Mouse (Mus musculus) frontal cortex, adult (tissue): ENCODE results near the gene Arl14.

Experiments used
- ATAC-seq: cut with Nextera tagmentation; 2 replicates; pipeline ENCODE4 v1.9.2; 2017; ENCODE audit warnings: mild to moderate bottlenecking, moderate library complexity, mixed read lengths; ENCODE audit not compliant: low TSS enrichment

Gene Arl14

DNA sequence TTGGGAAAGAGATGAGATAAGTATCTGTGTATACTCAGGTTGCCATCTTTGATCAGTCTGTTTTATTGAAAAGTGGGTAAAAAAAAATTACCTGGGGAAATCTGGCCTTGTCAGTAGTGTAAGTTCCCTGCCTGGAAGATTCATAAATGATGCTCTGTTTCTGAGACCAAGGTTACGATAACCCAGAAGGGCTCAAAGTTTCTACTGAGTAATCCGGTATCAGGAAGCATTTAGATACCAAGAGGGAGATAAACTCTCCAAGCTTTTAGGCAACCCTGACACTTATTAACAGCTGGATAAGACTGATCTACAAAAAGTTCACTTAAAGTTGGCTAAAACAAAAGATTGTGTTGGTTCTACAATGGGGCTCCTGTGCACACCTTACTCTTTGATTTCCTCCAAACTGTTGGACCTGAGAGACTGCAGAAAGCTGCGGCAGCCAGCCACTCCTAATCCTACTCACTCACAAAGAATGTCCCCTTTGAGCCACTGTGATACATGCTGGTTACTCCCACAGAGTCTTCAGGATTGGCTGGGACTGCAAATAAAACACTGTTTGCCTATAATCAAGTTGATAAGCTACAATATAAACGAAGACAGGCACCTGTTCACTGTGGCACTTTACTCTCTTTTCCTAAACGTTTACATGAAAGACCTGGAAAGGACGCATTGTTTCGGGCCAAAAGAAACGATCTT lies at the start of gene Arl14:
TSS of gene Arl14 (plus strand) at position 614 of the 696 bp plus-strand sequence.
- ATAC-seq: no peak

DNA sequence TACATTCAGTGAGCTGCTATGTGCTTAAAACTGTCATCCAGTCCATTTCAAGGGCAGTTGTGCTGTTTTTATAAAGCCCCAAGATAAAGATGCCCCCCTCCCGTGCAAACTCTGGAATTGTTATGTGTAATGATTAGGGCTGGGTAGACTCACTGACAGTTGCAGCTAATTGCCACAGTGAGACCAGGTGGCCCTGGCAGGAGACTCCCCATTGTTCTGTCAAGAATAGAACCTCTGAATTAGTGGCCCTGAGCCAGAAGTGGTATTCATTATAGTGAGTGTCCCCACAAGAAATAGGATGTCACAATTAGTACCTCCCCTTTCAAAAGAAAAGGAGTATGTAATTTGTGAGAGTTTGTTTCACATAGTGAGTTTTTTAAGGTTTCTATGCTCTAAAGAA lies 47.0 kb upstream of the Arl14 start:
- no peak for ATAC-seq

- ATAC-seq: no peak
Observed at GRCm38 (mm10) chr3:69177168-69177797, 44.9 kb upstream of the Arl14 start.

DNA sequence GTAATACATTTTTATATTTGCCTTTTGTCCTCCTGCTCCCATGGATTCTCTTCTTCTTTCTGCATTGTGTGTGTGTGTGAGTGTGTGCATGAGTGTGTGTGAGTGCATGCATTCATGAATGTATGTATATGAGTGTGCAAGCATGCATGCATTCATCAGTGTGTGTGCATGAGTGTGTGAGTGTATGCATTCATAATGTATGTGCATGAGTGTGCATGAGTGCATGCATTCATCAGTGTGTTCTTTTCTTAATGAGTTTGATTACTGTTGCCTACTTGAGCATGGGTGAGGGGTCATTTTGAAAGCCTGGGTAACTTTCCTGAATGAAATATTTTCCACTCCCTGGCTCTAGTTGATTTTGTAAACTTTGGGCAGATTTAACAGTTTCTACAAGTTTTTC lies 44.3 kb upstream of the Arl14 start:
- ATAC-seq: no peak

GRCm38 (mm10) chr3:69178365-69179004 lies 43.7 kb upstream of the Arl14 start:
- ATAC-seq: no peak

DNA sequence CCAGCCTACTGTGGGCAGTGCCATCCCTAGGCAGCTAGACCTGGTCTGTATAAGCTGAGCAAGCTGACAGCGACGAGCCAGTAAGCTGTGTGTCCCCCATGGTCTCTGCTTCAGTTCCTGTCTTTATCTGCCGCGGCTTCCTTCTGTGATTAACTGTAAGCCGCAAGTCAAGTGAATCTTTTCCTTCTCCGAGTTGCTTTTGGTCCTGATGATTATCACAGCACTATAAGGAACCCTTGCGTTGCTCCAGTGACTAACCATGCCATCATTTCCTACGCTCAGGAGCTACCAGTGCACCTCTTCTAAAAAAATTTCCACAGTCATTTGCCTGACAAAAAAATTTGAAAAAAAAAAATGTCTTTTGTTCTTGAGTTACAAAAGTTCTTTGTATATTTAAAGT lies 40.7 kb upstream of the Arl14 start:
- ATAC-seq: no peak

GRCm38 (mm10) chr3:69182225-69182624 lies 40.0 kb upstream of the Arl14 start:
- no peak for ATAC-seq

GRCm38 (mm10) chr3:69185244-69185643 lies 37.0 kb upstream of the Arl14 start:
- no peak for ATAC-seq

- no peak for ATAC-seq
Observed at GRCm38 (mm10) chr3:69186031-69186430, 36.2 kb upstream of the Arl14 start.

DNA sequence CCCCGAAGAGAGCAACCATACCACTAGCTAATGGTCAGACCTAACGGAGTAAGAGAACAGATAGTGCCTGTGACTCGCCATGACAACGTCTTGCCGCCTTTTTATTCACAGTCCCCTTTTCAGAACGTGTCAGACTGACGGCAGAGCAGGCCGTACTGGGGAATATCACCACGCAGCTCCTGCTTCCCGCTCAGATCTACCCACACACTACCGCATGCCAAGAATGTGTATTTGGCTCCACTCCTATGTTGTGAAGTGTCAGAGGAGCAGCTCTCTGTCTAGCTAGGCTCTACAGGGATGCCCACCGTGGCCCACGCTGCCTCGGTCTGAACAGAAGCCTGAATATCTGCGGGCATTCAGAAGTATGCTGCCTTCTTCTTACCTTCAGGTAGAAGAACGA lies 35.6 kb upstream of the Arl14 start:
- ATAC-seq: peak; percentile 70

DNA sequence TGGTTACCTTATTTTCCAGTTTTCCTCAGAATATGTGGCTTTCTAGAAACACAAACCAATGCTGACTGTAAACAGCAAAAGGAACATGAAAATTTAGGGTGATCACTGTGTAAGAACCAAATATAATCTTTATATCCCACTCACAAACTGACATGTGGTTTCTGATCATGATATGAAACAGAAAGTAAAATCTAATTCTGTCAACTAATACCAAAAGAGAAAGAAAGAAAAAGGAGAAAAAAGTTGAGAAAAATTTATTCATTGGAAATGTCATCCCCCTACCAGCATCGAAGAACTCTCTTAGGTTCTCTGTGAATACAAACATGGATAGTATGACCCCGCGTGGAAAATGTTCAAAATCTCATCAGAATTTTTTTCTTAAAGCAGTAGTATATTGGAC lies 29.2 kb upstream of the Arl14 start:
- ATAC-seq: no peak

GRCm38 (mm10) chr3:69194496-69194895 lies 27.7 kb upstream of the Arl14 start:
- ATAC-seq: no peak

- no peak for ATAC-seq
Observed at GRCm38 (mm10) chr3:69195251-69195650, 27.0 kb upstream of the Arl14 start.

- 0 out of 2 replicates have a peak, but pooled peaks have one; percentile 50 for ATAC-seq
Observed at GRCm38 (mm10) chr3:69198098-69198497, 24.1 kb upstream of the Arl14 start.

DNA sequence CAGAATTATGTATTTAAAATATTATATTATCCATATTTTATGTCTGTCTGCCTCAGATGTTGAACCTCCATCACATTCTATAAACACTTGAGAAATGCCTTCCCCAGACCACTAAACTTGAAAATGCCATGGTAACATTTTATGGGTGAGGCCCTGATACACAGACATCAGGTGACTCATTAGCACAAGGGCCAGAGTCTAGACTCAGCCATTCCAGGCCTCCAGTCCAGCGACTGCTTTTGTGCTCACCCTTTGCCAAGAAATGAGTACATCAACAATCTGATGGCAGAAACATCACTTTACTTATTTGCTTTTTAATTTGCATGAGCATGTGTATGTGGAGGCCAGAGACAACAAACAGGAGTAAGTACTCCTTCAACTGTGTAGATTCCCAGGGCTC lies 22.0 kb upstream of the Arl14 start:
- no peak for ATAC-seq

DNA sequence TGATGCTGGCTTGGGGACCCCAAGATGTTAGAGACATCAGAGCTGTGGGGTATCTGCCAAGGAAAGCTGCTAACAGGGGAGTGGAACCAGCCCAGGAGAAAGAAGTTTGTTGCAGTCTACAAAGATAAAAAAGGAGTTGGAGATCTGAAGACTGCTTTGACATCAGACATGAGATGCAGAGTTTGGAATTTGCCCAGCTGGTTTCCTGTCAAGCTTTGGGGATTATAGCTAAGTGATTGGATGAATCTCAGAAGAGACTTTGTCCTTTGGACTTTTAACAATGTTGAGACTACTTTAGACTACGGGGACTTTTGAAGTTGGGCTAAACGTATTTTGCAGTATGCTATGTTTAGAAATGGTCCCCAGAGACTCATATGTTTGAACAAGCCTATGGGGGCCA lies 21.0 kb upstream of the Arl14 start:
- ATAC-seq: no peak

- ATAC-seq: no peak
Observed at GRCm38 (mm10) chr3:69202876-69203275, 19.3 kb upstream of the Arl14 start.

DNA sequence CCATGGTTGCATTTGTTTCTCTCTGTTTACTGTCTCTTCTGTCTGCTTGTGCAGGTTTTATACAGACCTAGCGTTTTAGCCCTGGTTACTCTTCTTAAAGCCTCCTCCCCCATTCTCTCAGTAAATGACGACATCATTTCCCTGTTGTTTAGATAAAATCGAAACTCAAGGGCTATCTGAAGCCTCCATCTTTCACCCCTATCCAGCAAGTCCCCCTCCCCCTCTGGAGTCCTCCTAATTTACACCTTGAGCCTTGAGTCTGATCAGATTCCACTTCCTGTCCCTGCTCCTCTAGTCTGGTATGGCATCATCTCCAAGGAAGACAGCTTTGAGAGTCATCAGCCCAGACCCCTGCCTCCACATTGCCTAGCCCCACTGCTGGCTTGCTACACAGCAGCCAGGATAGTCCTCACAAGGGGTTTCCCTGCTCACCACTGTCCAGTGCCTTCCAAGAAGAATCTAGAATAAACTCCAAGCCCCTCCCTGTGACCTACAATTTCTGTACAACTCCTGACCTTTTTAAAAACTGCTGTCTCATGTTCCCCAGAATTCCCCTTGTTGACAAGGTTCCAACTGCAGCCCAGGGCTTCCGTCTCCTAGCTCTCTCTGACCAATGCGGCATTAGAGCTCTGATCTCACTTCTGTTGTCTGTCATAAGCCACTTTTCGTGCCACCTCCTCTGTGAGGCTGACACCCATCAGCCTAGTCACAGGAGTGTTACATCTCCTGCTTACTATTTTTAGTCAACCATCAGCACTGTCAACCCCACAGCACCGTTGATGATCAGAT lies 16.8 kb upstream of the Arl14 start:
- ATAC-seq: no peak

DNA sequence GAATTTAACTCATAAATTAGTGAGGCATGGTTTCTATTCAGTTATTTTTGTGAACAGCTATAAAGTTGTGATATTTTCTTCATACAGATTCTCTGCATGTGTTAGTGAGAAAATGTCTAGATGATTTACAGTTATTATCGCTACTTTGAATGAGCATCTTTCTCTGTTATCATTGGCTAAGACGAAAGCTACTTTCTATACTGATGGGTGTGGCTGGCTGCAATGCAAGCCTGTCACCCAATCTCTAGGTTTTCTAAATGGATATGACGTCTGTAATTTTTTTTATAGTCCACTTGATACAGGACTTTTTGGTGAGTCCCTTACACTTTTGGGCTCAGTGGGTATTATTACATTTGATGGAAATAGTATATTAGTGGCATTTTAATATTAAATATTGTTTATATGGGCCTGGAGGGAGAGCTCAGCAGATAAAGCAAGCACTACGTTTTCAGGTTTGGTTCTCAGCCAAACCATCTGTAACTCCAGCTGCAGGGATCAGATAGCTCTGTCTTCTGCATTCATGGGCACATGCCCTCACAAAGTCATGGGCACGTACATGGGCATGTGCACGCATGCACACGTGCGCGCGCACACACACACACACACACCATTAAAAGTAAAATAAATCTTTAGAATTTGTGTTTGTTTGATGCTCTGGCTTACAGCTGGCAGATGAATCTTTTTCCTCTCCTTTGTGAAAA lies 15.9 kb upstream of the Arl14 start:
- ATAC-seq: no peak

- peak; percentile 85; the same call in 1 of the 2 replicates for ATAC-seq
Observed at GRCm38 (mm10) chr3:69208441-69209309, 13.5 kb upstream of the Arl14 start.

DNA sequence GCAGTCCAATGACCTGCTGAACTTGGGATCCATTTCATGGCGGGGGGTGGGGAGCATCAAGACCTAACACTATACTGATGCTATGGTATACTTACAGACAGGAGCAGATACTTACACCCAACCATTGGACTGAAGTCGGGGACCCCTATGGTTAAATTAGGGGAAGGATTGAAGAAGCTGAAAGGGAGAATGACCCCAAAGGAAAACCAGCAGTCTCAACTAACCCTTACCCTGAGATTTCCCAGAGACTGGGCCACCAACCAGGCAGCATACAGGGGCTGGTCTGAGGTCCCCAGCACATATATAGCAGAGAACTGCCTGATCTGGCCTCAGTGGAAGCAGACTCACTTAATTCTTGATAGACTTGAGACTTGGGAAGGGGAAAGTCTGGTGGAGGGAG lies 10.0 kb upstream of the Arl14 start:
- no peak for ATAC-seq
